Mouse (Mus musculus) ES-Bruce4 (cell line): Measurements from ENCODE around the gene Bcl7a. TPM values are rescaled to one million over a fixed set of nuclear protein-coding genes. Genes with fewer than 3 reads are reported as not detected.

Experiments
- H3K27ac ChIP-seq: 2 replicates; pipeline ENCODE4 v1.5.1; 2012; ENCODE audit warnings: low read length, inconsistent platforms; ENCODE audit not compliant: insufficient read depth
- H3K27me3 ChIP-seq: 2 replicates; pipeline ENCODE4 v1.6.1; 2012; ENCODE audit warnings: mild to moderate bottlenecking, low read length, inconsistent platforms; ENCODE audit not compliant: control insufficient read depth, poor library complexity, insufficient read depth, severe bottlenecking
- H3K36me3 ChIP-seq: 2 replicates; pipeline ENCODE4 v1.6.1; 2012; ENCODE audit warnings: inconsistent platforms, mild to moderate bottlenecking, low read length, moderate library complexity; ENCODE audit not compliant: control insufficient read depth, poor library complexity, insufficient read depth, severe bottlenecking
- H3K4me1 ChIP-seq: one replicate; pipeline ENCODE4 v1.8.1; 2011; ENCODE audit warnings: low read length; ENCODE audit not compliant: control insufficient read depth, insufficient read depth
- H3K4me3 ChIP-seq: 2 replicates; pipeline ENCODE4 v1.5.1; 2011; ENCODE audit warnings: low read depth, mild to moderate bottlenecking, low read length
- H3K9ac ChIP-seq: 2 replicates; pipeline ENCODE4 v1.6.1; 2012; ENCODE audit warnings: low read depth, mild to moderate bottlenecking, inconsistent platforms; ENCODE audit not compliant: poor library complexity, severe bottlenecking
- H3K9me3 ChIP-seq: replicated peaks from 2 replicates; pipeline ENCODE4 v1.6.1; 2012; ENCODE audit warnings: mild to moderate bottlenecking, low read length, inconsistent platforms; ENCODE audit not compliant: control insufficient read depth, poor library complexity, insufficient read depth, severe bottlenecking
- CTCF ChIP-seq: IDR thresholded peaks from one replicate; pipeline ENCODE4 v1.8.1; 2011; ENCODE audit warnings: low read depth, low read length
- EP300 ChIP-seq: IDR thresholded peaks from 2 replicates; pipeline ENCODE4 v1.6.1; 2011; ENCODE audit warnings: low read depth, low read length; ENCODE audit not compliant: insufficient read depth
- POLR2A ChIP-seq: IDR thresholded peaks from one replicate; pipeline ENCODE4 v1.8.1; 2011; ENCODE audit warnings: low read length; ENCODE audit not compliant: insufficient read depth
- polyA plus RNA-seq: library from polyadenylated mRNA; stranded (reverse); fragments of >200 nt; gene quantifications from 2 replicates; pipeline ENCODE4 v1.2.4, GENCODE M21; 2011; ENCODE audit warnings: low read depth; ENCODE audit not compliant: missing spikeins, insufficient read depth, insufficient read length

The Bcl7a gene
- polyA plus RNA-seq, 1 experiment: 25.4 TPM

DNA sequence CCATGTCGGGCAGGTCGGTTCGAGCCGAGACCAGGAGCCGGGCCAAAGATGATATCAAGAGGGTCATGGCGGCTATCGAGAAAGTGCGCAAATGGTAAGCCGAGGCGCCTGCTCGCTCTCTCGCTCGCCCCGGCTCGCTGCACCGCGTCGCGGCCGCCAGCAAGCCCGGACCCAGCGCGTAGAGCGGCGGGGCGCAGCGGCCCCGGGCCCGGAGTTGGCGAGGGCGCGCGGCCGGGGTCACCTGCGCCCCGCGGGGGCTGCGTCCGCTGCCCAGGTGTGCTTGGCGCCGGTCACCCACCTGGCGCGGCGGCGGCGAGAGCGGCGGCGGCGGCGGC lies 961 bp downstream of the Bcl7a start:
- Histone ChIP-seq H3K9me3 (no peaks in the 10 kb centered on the region), H3K4me1 (peaks cover 3% of the 10 kb centered on the region), H3K36me3 (no peaks in the 10 kb centered on the region), H3K27ac (peak overlapping the region; percentile 51), H3K9ac (peak overlapping the region; percentile 79), H3K27me3 (no peaks in the 10 kb centered on the region), H3K4me3 (peak overlapping the region; percentile 84)
- TF ChIP-seq EP300: no peak
- no peak for TF ChIP-seq CTCF
- no peak for TF ChIP-seq POLR2A

DNA sequence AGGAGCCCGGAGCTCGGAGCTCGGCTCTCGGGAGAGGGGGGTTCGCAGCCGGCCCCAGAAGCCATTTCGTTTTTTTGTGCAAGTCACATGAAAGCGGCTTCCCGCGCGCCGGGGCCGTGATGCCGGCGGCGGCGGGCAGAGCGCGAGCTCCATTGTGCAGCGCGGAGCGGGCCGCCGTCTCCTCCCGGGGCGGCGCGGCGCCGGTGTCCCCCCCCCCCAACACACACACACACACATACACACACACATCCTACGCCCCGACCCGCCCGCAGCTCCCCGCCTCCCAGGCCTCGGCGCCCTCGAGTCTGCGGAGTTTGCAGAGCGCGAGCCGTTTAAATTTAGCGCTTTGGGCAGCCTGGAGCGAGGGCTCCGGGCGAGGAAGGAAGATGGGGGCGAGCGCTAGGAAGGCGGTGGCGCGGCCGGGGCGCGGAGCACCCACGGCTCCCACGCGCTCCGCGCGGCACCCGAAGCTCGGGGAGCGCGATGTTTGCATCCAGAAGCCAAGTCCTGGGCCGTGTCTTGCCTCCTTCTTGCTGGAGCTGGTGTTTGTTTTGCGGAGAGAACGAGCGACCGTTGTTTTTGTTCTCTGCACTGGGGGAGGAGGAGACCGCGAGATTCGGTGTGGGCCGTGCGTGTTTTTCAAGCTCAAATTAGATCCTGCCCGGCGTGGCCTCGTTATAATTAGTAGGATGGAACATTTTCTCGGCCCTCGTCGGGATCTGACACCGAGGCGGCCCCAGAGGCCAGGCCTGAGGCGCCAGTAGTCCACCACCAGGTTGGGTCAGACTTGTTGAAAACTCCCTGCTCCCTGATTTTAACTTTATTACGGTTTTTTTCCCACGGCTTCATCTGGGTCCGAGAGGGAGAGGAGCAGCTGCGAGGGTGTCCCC lies 1.6 kb downstream of the Bcl7a start:
- Histone ChIP-seq H3K9ac (peak overlapping the region; percentile 79), H3K4me1 (peaks cover 3% of the 10 kb centered on the region), H3K4me3 (peak overlapping the region; percentile 84), H3K9me3 (no peaks in the 10 kb centered on the region), H3K27ac (no peak overlapping the region), H3K27me3 (no peaks in the 10 kb centered on the region), H3K36me3 (no peaks in the 10 kb centered on the region)
- TF ChIP-seq POLR2A (no peak), CTCF (no peak), EP300 (no peak)

DNA sequence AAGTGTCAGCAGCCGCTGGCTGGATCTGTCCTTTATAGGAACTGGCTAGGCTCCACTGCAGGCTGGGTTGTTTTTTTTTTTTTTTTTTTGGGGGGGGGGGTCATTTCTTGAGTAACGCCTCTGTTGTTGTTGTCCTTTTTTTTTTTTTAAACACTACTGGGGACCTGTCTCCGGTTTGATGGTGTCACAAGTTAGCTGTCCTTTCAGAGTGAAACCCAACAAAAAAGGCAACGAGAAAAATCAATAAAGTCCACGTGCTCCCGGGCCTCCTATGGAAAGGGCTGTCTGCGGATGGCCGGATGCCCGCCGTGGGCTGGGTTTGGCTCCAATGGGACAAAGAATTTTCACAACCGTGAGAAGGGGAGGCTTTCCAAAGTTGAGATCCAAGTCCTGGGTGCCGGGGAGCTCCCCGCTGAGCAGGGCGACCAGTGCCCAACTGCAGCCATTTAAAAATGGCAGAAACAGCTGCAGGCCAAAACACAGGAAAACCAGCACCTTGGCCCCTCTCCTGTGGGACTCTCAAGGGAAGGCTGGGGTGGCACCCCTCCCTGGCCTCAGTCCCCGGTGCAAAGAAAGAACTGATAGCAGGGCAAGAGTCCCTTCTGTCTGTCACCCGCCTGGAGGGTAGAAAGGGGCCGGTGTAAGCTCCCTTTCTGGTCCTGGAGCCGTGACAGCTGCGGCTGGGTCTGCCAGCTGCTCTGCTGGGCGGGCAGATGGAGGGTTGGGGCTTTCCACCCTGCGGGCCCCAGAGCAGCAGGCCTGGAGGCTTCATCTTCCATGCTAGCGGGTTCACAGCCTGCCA lies 2.4 kb downstream of the Bcl7a start:
- H3K36me3 ChIP-seq: no peaks in the 10 kb centered on the region
- H3K9me3 ChIP-seq: no peaks in the 10 kb centered on the region
- no peak overlapping the region for H3K27ac ChIP-seq
- H3K27me3 ChIP-seq: no peaks in the 10 kb centered on the region
- H3K4me3 ChIP-seq: peak overlapping the region; percentile 84
- H3K4me1 ChIP-seq: peaks cover 5% of the 10 kb centered on the region
- TF ChIP-seq POLR2A: no peak
- TF ChIP-seq CTCF: no peak
- no peak for TF ChIP-seq EP300
- peak overlapping the region; percentile 79 for H3K9ac ChIP-seq

DNA sequence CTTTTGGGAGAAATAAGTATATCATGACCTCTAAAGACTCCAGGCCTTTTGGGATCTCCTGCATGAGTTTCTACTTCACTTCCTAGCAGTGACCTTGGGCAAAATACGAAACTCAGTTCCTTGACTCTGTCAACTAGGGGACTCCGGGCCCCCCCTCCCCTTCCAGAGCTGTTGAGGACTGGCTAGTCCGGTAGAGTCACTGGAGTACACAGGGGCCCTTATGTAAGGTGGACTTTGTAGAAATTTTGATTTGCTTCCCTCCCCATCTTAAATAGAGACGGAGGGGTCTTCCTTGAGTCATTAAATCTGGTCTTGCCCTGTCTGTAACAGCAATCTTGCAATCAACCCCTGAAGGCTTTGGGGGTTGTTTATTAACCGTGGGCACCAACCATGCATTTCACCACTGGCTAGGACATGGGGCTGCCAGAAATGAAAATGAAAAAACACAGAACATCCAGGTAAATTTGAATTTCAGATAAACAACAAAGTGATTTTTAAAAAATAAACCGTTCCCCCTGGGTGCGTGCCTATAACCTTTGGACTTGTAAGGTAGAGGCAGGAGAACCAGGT lies 3.2 kb downstream of the Bcl7a start:
- H3K36me3 ChIP-seq: no peaks in the 10 kb centered on the region; the same call in 1 of the 2 replicates
- H3K4me3 ChIP-seq: no peak overlapping the region
- no peaks in the 10 kb centered on the region for H3K9me3 ChIP-seq
- H3K27me3 ChIP-seq: no peaks in the 10 kb centered on the region
- H3K9ac ChIP-seq: peak overlapping the region; percentile 79; the same call in 1 of the 2 replicates
- no peak for TF ChIP-seq EP300
- TF ChIP-seq CTCF: no peak
- TF ChIP-seq POLR2A: no peak
- H3K4me1 ChIP-seq: peaks cover 5% of the 10 kb centered on the region
- no peak overlapping the region for H3K27ac ChIP-seq

DNA sequence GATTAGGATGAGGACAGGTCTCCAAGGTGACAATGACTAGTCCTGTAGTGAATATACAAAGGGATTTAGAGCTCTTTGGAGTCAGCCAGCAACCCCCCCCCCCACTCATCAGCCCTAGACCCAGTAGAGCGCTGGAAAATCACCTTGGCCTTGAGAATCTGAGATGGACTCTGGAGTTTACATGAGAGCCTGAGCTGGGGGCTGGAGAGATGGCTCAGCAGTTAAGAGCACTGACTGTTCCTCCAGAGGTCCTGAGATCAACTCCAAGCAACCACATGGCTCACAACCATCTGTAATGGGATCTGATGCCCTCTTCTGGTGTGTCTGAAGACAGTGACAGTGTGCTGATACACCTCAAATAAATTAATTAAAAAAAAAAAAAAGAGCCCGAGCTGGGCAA lies 4.4 kb downstream of the Bcl7a start:
- Histone ChIP-seq H3K27ac (no peak overlapping the region), H3K9ac (no peak overlapping the region), H3K4me1 (peaks cover 5% of the 10 kb centered on the region), H3K9me3 (no peaks in the 10 kb centered on the region), H3K4me3 (no peak overlapping the region), H3K36me3 (no peaks in the 10 kb centered on the region; the same call in 1 of the 2 replicates), H3K27me3 (no peaks in the 10 kb centered on the region)
- TF ChIP-seq POLR2A (no peak), CTCF (no peak), EP300 (no peak)
